Mouse (Mus musculus) myocyte (in vitro differentiated cells): Measurements from ENCODE around the gene Gpc6. TPM values are rescaled to one million over a fixed set of nuclear protein-coding genes. Genes with fewer than 3 reads are reported as not detected.

Experiments
- H3K27me3 ChIP-seq: one replicate; pipeline ENCODE4 v1.6.1; 2011; ENCODE audit not compliant: control insufficient read depth, insufficient read depth, insufficient read length
- H3K36me3 ChIP-seq: one replicate; pipeline ENCODE4 v1.6.1; 2011; ENCODE audit not compliant: control insufficient read depth, insufficient read depth
- H3K4me2 ChIP-seq: one replicate; pipeline ENCODE4 v1.6.1; 2011; ENCODE audit warnings: low read depth, control low read depth
- H3K4me3 ChIP-seq: one replicate; pipeline ENCODE4 v1.5.1; 2011; ENCODE audit warnings: mild to moderate bottlenecking, control low read depth, moderate library complexity
- H3K79me2 ChIP-seq: one replicate; pipeline ENCODE4 v1.6.1; 2011; ENCODE audit not compliant: control insufficient read depth, insufficient read depth
- H3ac ChIP-seq: one replicate; pipeline ENCODE4 v1.6.1; 2011; ENCODE audit not compliant: control insufficient read depth, insufficient read length
- CEBPB ChIP-seq: IDR thresholded peaks from 2 replicates; pipeline ENCODE4 v1.6.1; 2011; ENCODE audit warnings: mild to moderate bottlenecking, moderate library complexity; ENCODE audit not compliant: poor library complexity, insufficient read depth, severe bottlenecking
- E2F4 ChIP-seq: IDR thresholded peaks from one replicate; pipeline ENCODE4 v1.6.1; 2011; ENCODE audit warnings: mild to moderate bottlenecking, control low read depth, moderate library complexity; ENCODE audit not compliant: insufficient read depth
- MAX ChIP-seq: IDR thresholded peaks from one replicate; pipeline ENCODE4 v1.6.1; 2011; ENCODE audit warnings: low read depth, mild to moderate bottlenecking, control low read depth
- MYOD1 ChIP-seq, 3 experiments: IDR thresholded peaks; one replicate each; pipeline ENCODE4 v1.6.1; 2011; ENCODE audit warnings: control low read depth in 2 of 3, low read depth in 2 of 3, mild to moderate bottlenecking in 2 of 3, moderate library complexity in 1 of 3; ENCODE audit not compliant: insufficient read length in 2 of 3, control insufficient read depth in 1 of 3
- MYOG ChIP-seq, 3 experiments: IDR thresholded peaks; one replicate each; pipeline ENCODE4 v1.6.1; 2011; ENCODE audit warnings: control low read depth in 2 of 3, low read depth in 2 of 3, mild to moderate bottlenecking in 2 of 3; ENCODE audit not compliant: insufficient read length in 2 of 3, control insufficient read depth in 1 of 3, insufficient read depth in 1 of 3
- POLR2A ChIP-seq: IDR thresholded peaks from one replicate; pipeline ENCODE4 v1.6.1; 2011; ENCODE audit warnings: low read depth, mild to moderate bottlenecking, control low read depth, moderate library complexity; ENCODE audit not compliant: insufficient read length
- POLR2AphosphoS2 ChIP-seq: IDR thresholded peaks from one replicate; pipeline ENCODE4 v1.6.1; 2011; ENCODE audit warnings: low read depth, control low read depth; ENCODE audit not compliant: insufficient read length
- REST ChIP-seq: IDR thresholded peaks from one replicate; pipeline ENCODE4 v1.6.1; 2011; ENCODE audit warnings: mild to moderate bottlenecking, control low read depth, moderate library complexity; ENCODE audit not compliant: insufficient read depth, insufficient read length
- SRF ChIP-seq: IDR thresholded peaks from one replicate; pipeline ENCODE4 v1.6.1; 2011; ENCODE audit warnings: low read depth; ENCODE audit not compliant: control insufficient read depth, insufficient read length
- TCF12 ChIP-seq: IDR thresholded peaks from one replicate; pipeline ENCODE4 v1.6.1; 2011; ENCODE audit warnings: mild to moderate bottlenecking, control low read depth; ENCODE audit not compliant: poor library complexity, insufficient read depth, severe bottlenecking
- TCF3 ChIP-seq: IDR thresholded peaks from one replicate; pipeline ENCODE4 v1.6.1; 2011; ENCODE audit warnings: low read depth, control low read depth; ENCODE audit not compliant: insufficient read length
- USF1 ChIP-seq: IDR thresholded peaks from one replicate; pipeline ENCODE4 v1.6.1; 2011; ENCODE audit warnings: low read depth, mild to moderate bottlenecking, control low read depth, moderate library complexity
- polyA plus RNA-seq: library from polyadenylated mRNA; unstranded; fragments of >200 nt; fragmentation: generic; extraction: Trizol; gene quantifications from one replicate; pipeline ENCODE4 v1.2.1, GENCODE M21; 2012; ENCODE audit warnings: missing spikeins

Gene Gpc6
- polyA plus RNA-seq, 1 experiment = 5.0 TPM

GRCm38 (mm10) chr14:117683149-117683548, 758.0 kb downstream of the Gpc6 start:
- H3K27me3 ChIP-seq = no peaks in the 10 kb centered on the region
- no peak overlapping the region for H3K4me3 ChIP-seq
- no peak overlapping the region for H3ac ChIP-seq
- H3K79me2 ChIP-seq = no peaks in the 10 kb centered on the region
- no peaks in the 10 kb centered on the region for H3K36me3 ChIP-seq
- no peak for TF ChIP-seq POLR2A
- TF ChIP-seq CEBPB = no peak
- no peak for TF ChIP-seq TCF12
- H3K4me2 ChIP-seq = no peak overlapping the region

- no peak overlapping the region for H3K4me2 ChIP-seq
- H3K4me3 ChIP-seq = no peak overlapping the region
- no peak overlapping the region for H3ac ChIP-seq
- H3K79me2 ChIP-seq = no peaks in the 10 kb centered on the region
- no peaks in the 10 kb centered on the region for H3K27me3 ChIP-seq
- no peaks in the 10 kb centered on the region for H3K36me3 ChIP-seq
- TF ChIP-seq TCF3 (no peak), USF1 (no peak), REST (no peak), POLR2AphosphoS2 (no peak), E2F4 (no peak), CEBPB (no peak), MAX (no peak), SRF (no peak), MYOD1 (IDR thresholded peaks at IDR 0.05; ENCODE audit: control insufficient read depth in 1 of 3, insufficient read length in 2 of 3, low read depth in 2 of 3) (no peak), MYOG (IDR thresholded peaks at IDR 0.05; ENCODE audit: control insufficient read depth in 1 of 3, insufficient read depth in 1 of 3, insufficient read length in 2 of 3, low read depth in 2 of 3) (no peak), TCF12 (no peak), POLR2A (no peak)
Measured at GRCm38 (mm10) chr14:117689848-117690247, 764.7 kb downstream of the Gpc6 start.

DNA sequence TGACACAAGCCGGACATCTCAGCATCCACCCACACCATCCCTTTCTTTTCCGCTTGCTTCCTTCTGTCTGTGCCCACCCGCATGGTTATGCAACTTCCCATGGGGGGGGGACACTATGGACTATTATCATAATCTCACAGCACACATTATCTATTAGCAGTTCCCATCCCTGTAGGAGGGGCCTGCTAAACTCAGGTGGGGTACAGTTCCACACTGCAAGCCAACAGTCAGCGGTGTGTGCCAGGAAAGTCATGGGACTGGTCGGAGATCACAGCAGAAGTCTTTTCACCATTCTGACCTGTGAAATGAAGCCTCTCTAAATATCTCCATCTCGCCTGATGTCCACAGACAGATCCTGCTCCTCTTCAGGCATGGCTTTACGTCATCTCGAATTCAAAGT, 770.5 kb downstream of the Gpc6 start:
- Histone ChIP-seq H3K36me3 (no peaks in the 10 kb centered on the region), H3K79me2 (no peaks in the 10 kb centered on the region), H3K4me3 (no peak overlapping the region), H3K4me2 (no peak overlapping the region), H3ac (no peak overlapping the region), H3K27me3 (no peaks in the 10 kb centered on the region)
- TF ChIP-seq MYOG (IDR thresholded peaks at IDR 0.05; ENCODE audit: control insufficient read depth in 1 of 3, insufficient read depth in 1 of 3, insufficient read length in 2 of 3, low read depth in 2 of 3) (no peak), USF1 (no peak), MAX (no peak), POLR2AphosphoS2 (no peak), REST (no peak), TCF12 (no peak), E2F4 (no peak), MYOD1 (IDR thresholded peaks at IDR 0.05; ENCODE audit: control insufficient read depth in 1 of 3, insufficient read length in 2 of 3, low read depth in 2 of 3) (no peak), CEBPB (no peak), TCF3 (no peak)

- no peaks in the 10 kb centered on the region for H3K27me3 ChIP-seq
- H3K79me2 ChIP-seq = no peaks in the 10 kb centered on the region
- H3K36me3 ChIP-seq = no peaks in the 10 kb centered on the region
- no peak overlapping the region for H3ac ChIP-seq
- no peak overlapping the region for H3K4me2 ChIP-seq
- H3K4me3 ChIP-seq = no peak overlapping the region
- TF ChIP-seq CEBPB = no peak
- TF ChIP-seq E2F4 = no peak
- TF ChIP-seq USF1 = no peak
Measured at GRCm38 (mm10) chr14:117700670-117701280, 775.7 kb downstream of the Gpc6 start.

GRCm38 (mm10) chr14:117708817-117709216, 783.7 kb downstream of the Gpc6 start:
- H3K79me2 ChIP-seq = no peaks in the 10 kb centered on the region
- H3K36me3 ChIP-seq = no peaks in the 10 kb centered on the region
- TF ChIP-seq MAX = no peak
- TF ChIP-seq SRF = no peak
- TF ChIP-seq CEBPB = no peak
- no peak for TF ChIP-seq USF1
- TF ChIP-seq TCF12 = no peak
- TF ChIP-seq POLR2AphosphoS2 = no peak
- TF ChIP-seq TCF3 = no peak
- no peak for TF ChIP-seq E2F4
- TF ChIP-seq MYOG (IDR thresholded peaks at IDR 0.05; ENCODE audit: control insufficient read depth in 1 of 3, insufficient read depth in 1 of 3, insufficient read length in 2 of 3, low read depth in 2 of 3) = no peak
- H3ac ChIP-seq = no peak overlapping the region
- H3K27me3 ChIP-seq = no peaks in the 10 kb centered on the region
- no peak overlapping the region for H3K4me3 ChIP-seq
- H3K4me2 ChIP-seq = no peak overlapping the region
